Mouse (Mus musculus): ENCODE measurements around the gene Fancm.

- TF ChIP-seq EP300 (IDR thresholded peaks at IDR 0.05; ENCODE audit: insufficient read depth, low read depth, low read length) (no peak), POLR2A (IDR thresholded peaks at IDR 0.05; ENCODE audit: insufficient read depth, low read depth, low read length) (no peak)
Observed at GRCm38 (mm10) chr12:65075733-65076310, 419 bp downstream of the Fancm start.
